Mouse (Mus musculus) stomach, embryonic 16.5 days (tissue): ENCODE measurements around the gene Gm8104. TPM values are rescaled to one million over a fixed set of nuclear protein-coding genes. Genes with fewer than 3 reads are reported as not detected.

Experiments used
- polyA plus RNA-seq: library from polyadenylated mRNA; unstranded; fragments of >200 nt; fragmentation: Nextera tagmentation; extraction: Ambion mirVana; gene quantifications from 2 replicates; pipeline ENCODE4 v1.2.1, GENCODE M21; 2015

Gm8104 gene
- polyA plus RNA-seq, 1 experiment from 2014 or later, result not detected

Other genes starting within 250 kb of the Gm8104 start
- not detected in 2 replicates for gene Gm21977, start 247.1 kb upstream of the Gm8104 start, polyA plus RNA-seq
- gene Gm8082, start 107.0 kb upstream of the Gm8104 start, polyA plus RNA-seq, result not detected in 2 replicates
- gene Gm10376, start 85.0 kb upstream of the Gm8104 start, polyA plus RNA-seq, result not detected in 2 replicates
- gene Gm8094, start 24.0 kb upstream of the Gm8104 start, polyA plus RNA-seq, result not detected in 2 replicates
- gene Gm7233, start 79.3 kb downstream of the Gm8104 start, polyA plus RNA-seq, result not detected in 2 replicates
- not detected in 2 replicates for gene Gm8122, start 134.7 kb downstream of the Gm8104 start, polyA plus RNA-seq
- gene Gm8126, start 158.0 kb downstream of the Gm8104 start, polyA plus RNA-seq, result not detected in 2 replicates
- not detected in 2 replicates for gene Gm9732, start 174.4 kb downstream of the Gm8104 start, polyA plus RNA-seq
- gene Gm8127, start 193.2 kb downstream of the Gm8104 start, polyA plus RNA-seq, result not detected in 2 replicates
- not detected in 2 replicates for gene 1700001F09Rik, start 247.2 kb downstream of the Gm8104 start, polyA plus RNA-seq